Mouse (Mus musculus): ENCODE data around the gene Prr5. TPM values are rescaled to one million over a fixed set of nuclear protein-coding genes. Genes with fewer than 3 reads are reported as not detected.

Gene Prr5
- total and polyA plus RNA-seq, 2 experiments, result 2.2 to 9.4 TPM

DNA sequence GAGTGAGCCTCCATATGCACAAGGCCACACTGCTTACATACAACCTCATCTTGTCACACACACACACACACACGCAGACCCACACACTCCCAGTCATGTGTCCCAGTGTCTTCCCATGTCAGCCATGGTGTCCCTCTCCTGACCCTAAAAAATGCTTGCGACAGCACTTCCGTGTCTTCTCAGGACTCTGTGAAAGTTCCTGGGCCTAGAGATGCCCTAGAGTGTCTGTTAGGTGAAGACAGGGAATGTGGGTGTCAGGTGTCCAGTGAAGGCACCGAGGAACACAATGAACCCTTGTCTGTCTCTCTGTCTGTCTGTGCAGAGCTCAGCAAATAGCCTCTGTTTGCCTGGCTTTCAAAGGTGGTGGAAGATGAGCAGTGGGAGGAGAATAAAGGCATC is 1.2 kb downstream of the Prr5 start:
- WGBS, result 84% methylated on average over 4 of the region's 4 CpGs
- Histone ChIP-seq H3K27ac (replicated peaks; ENCODE audit: insufficient read depth, low read depth, low read length) (no peak overlapping the region), H3K36me3 (ENCODE audit: control insufficient read depth, insufficient read depth, low read length) (no peaks in the 10 kb centered on the region), H3K27me3 (ENCODE audit: control insufficient read depth, insufficient read depth, low read length) (no peaks in the 10 kb centered on the region), H3K4me3 (ENCODE audit: insufficient read depth, low read depth, low read length) (no peak overlapping the region), H3K79me2 (ENCODE audit: control insufficient read depth, insufficient read depth, low read length) (no peaks in the 10 kb centered on the region), H3K4me1 (ENCODE audit: control insufficient read depth, insufficient read depth, low read length) (peaks cover 8% of the 10 kb centered on the region), H3K9ac (ENCODE audit: low read depth, low read length) (no peak overlapping the region)
- no peak for DNase-seq (ENCODE audit: extremely low read depth, low read depth, low spot score)
- TF ChIP-seq POLR2A (IDR thresholded peaks at IDR 0.05; ENCODE audit: extremely low read depth, insufficient read depth, low read length) (no peak), CTCF (IDR thresholded peaks at IDR 0.05; ENCODE audit: low read depth, low read length) (no peak)

DNA sequence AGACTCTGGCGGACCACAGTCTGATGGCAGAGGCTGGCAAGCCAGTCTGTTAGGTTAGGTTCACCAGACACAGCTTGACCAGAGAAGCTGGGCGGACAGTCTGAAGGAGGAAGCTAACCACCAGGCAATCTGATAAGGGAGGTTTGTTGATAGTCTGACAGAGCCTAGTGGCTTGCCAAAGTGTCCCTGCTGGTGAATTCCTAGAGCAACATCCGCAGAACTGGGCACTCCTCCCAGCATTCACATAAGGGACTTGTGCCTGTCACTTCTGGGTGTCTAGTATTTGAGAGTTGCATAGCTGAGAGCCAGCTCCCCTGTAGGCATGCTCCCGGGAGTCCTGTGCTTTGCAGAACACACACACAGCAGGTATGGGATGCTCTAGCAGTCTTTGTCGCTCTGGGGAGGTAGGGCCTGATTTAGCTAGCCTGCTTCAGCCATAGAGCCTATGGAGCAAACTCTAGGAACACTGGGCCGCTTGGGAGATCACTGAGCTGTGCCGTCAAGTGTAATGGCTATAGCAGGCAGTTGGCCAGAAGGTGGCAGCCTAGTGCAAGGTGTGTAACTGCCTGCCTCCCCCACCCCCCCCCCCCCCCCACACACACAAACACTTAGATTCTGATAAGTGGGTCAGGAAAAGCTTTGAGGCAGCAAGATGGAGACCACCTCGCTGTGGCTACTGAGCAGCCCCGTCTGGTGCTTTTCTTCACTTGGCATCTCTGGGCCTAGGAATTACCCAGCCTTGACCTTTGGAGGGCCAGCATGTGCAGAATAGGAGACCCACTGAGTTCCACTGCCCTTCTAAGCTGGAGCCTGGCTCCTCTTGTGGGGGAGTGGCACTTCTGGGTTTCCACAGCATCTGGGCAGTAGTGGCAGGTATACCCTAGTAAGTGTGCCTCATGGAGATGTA is 2.2 kb downstream of the Prr5 start:
- Histone ChIP-seq H3K4me1 (ENCODE audit: control insufficient read depth, insufficient read depth, low read length) (peaks cover 9% of the 10 kb centered on the region), H3K79me2 (ENCODE audit: control insufficient read depth, insufficient read depth, low read length) (no peaks in the 10 kb centered on the region), H3K9ac (ENCODE audit: low read depth, low read length) (no peak overlapping the region), H3K36me3 (ENCODE audit: control insufficient read depth, insufficient read depth, low read length) (no peaks in the 10 kb centered on the region), H3K27me3 (ENCODE audit: control insufficient read depth, insufficient read depth, low read length) (no peaks in the 10 kb centered on the region), H3K4me3 (ENCODE audit: insufficient read depth, low read depth, low read length) (no peak overlapping the region), H3K27ac (replicated peaks; ENCODE audit: insufficient read depth, low read depth, low read length) (no peak overlapping the region)
- peak; percentile 43 for DNase-seq (ENCODE audit: extremely low read depth, low read depth, low spot score)
- TF ChIP-seq CTCF (IDR thresholded peaks at IDR 0.05; ENCODE audit: low read depth, low read length), result peak; percentile 77
- no peak for TF ChIP-seq POLR2A (IDR thresholded peaks at IDR 0.05; ENCODE audit: extremely low read depth, insufficient read depth, low read length)
- 46% methylated on average over 9 of the region's 9 CpGs for WGBS

DNA sequence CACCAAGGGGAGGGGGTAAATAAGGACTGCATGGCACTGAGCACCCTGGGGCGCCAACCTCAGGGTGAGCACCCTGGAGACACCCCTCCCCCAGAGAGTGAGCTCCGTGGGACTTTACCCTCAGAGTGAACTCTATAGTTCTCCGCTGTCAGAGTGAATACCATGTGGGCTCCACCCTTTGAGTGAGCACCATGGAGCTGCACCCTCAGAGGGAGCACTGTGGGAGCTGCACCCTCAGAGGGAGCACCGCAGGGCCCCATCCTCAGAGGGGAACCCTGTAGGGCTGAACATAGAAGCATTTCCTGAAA is 2.8 kb downstream of the Prr5 start:
- no peak for TF ChIP-seq CTCF (IDR thresholded peaks at IDR 0.05; ENCODE audit: low read depth, low read length)
- Histone ChIP-seq H3K4me1 (ENCODE audit: control insufficient read depth, insufficient read depth, low read length) (peaks cover 9% of the 10 kb centered on the region), H3K4me3 (ENCODE audit: insufficient read depth, low read depth, low read length) (no peak overlapping the region), H3K27me3 (ENCODE audit: control insufficient read depth, insufficient read depth, low read length) (no peaks in the 10 kb centered on the region), H3K36me3 (ENCODE audit: control insufficient read depth, insufficient read depth, low read length) (no peaks in the 10 kb centered on the region), H3K79me2 (ENCODE audit: control insufficient read depth, insufficient read depth, low read length) (no peaks in the 10 kb centered on the region), H3K9ac (ENCODE audit: low read depth, low read length) (no peak overlapping the region), H3K27ac (replicated peaks; ENCODE audit: insufficient read depth, low read depth, low read length) (no peak overlapping the region)
- WGBS, result 61% methylated on average over 4 of the region's 4 CpGs
- DNase-seq (ENCODE audit: extremely low read depth, low read depth, low spot score), result no peak

DNA sequence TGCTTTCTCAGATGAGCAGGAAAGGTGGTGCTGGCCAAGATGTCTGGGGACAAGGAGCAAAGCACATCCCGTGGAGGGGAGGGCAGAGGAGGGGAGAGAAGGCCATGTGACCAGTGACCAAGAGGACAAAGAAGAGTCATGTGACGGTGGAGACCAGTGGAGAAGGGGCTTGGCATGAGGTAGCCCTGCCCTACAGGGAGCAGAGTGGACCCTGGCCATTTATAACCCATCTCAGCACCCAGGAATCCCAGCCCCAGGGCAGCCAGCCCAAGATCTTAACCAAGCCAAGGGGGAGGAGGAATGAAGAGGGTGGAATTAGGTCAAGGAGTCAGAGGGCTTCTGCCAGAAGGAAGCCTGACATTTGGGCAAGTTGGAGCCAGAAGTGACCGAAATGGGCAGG is 3.2 kb downstream of the Prr5 start:
- Histone ChIP-seq H3K4me3 (ENCODE audit: insufficient read depth, low read depth, low read length) (no peak overlapping the region), H3K79me2 (ENCODE audit: control insufficient read depth, insufficient read depth, low read length) (no peaks in the 10 kb centered on the region), H3K27me3 (ENCODE audit: control insufficient read depth, insufficient read depth, low read length) (no peaks in the 10 kb centered on the region), H3K27ac (replicated peaks; ENCODE audit: insufficient read depth, low read depth, low read length) (no peak overlapping the region), H3K36me3 (ENCODE audit: control insufficient read depth, insufficient read depth, low read length) (no peaks in the 10 kb centered on the region), H3K9ac (ENCODE audit: low read depth, low read length) (no peak overlapping the region), H3K4me1 (ENCODE audit: control insufficient read depth, insufficient read depth, low read length) (peaks cover 9% of the 10 kb centered on the region)
- no peak for TF ChIP-seq POLR2A (IDR thresholded peaks at IDR 0.05; ENCODE audit: extremely low read depth, insufficient read depth, low read length)
- TF ChIP-seq CTCF (IDR thresholded peaks at IDR 0.05; ENCODE audit: low read depth, low read length), result no peak
- DNase-seq (ENCODE audit: extremely low read depth, low read depth, low spot score), result no peak
- 53% methylated on average over 3 of the region's 3 CpGs for WGBS

DNA sequence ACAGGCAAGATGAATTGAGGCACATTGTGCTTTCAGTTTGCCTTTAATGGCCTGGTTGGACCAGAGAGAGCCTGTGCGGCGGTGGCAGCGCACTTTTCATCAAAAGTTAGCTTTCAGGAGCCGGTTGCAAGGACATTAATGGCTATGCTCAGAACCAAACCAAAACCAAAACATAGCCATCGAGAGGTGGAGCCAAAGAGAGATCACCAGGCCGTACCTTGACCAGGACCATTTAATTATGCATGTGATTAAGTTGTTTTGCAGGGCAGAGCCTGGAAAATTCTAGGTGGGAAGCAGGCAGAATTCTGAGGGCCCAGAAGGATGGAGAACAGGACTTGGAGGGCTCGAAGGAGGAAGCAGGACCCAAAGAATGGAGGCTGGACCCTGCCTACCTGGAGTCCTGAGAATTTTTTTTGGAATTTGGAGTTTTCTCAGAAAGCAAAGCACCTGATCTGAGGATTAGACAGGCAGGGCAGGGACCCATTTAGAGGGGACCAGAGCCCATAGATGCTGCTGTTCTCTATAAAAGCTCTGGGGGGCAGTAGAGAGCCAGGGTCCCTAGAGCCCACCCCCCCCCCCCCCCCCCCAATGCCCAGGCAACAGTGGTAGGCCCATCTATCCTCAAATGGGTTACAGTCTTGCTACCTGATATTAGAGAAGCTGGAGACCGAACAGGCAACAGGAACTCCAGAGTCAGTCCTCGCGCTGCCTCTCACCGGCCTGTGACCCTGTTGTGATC is 5.1 kb downstream of the Prr5 start:
- Histone ChIP-seq H3K36me3 (ENCODE audit: control insufficient read depth, insufficient read depth, low read length) (no peaks in the 10 kb centered on the region), H3K27ac (replicated peaks; ENCODE audit: insufficient read depth, low read depth, low read length) (peak overlapping the region; percentile 77), H3K79me2 (ENCODE audit: control insufficient read depth, insufficient read depth, low read length) (no peaks in the 10 kb centered on the region), H3K4me3 (ENCODE audit: insufficient read depth, low read depth, low read length) (no peak overlapping the region), H3K4me1 (ENCODE audit: control insufficient read depth, insufficient read depth, low read length) (peaks cover 9% of the 10 kb centered on the region), H3K27me3 (ENCODE audit: control insufficient read depth, insufficient read depth, low read length) (no peaks in the 10 kb centered on the region), H3K9ac (ENCODE audit: low read depth, low read length) (0 out of 2 replicates have a peak overlapping the region, but pooled peaks have one; percentile 5)
- 64% methylated on average over 11 of the region's 11 CpGs for WGBS
- TF ChIP-seq POLR2A (IDR thresholded peaks at IDR 0.05; ENCODE audit: extremely low read depth, insufficient read depth, low read length) (no peak), CTCF (IDR thresholded peaks at IDR 0.05; ENCODE audit: low read depth, low read length) (no peak)
- peak; percentile 68 for DNase-seq (ENCODE audit: extremely low read depth, low read depth, low spot score)

DNA sequence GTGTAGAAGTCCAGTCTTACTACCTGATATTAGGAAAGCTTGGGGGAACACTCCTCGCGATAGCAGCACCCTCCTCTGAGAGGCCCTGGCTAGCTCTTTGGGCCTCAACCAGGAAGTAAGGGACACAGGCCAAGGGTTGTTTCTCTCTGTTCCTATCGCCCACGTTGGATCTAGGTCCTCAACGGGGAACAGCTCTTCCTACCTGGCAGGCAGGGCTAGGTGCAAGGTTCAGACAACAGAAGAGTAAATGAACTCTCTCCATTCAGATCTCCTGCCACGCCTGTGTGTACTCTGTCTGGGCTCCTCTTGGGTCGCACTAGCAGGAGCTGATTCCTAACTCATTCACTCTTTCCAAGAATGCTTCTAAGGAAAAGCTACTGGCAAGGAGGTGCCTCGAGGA is 5.9 kb downstream of the Prr5 start:
- H3K27me3 ChIP-seq (ENCODE audit: control insufficient read depth, insufficient read depth, low read length), result no peaks in the 10 kb centered on the region
- no peaks in the 10 kb centered on the region for H3K36me3 ChIP-seq (ENCODE audit: control insufficient read depth, insufficient read depth, low read length)
- H3K4me3 ChIP-seq (ENCODE audit: insufficient read depth, low read depth, low read length), result no peak overlapping the region
- DNase-seq (ENCODE audit: extremely low read depth, low read depth, low spot score), result peak; percentile 96
- H3K79me2 ChIP-seq (ENCODE audit: control insufficient read depth, insufficient read depth, low read length), result no peaks in the 10 kb centered on the region
- H3K4me1 ChIP-seq (ENCODE audit: control insufficient read depth, insufficient read depth, low read length), result peaks cover 9% of the 10 kb centered on the region
- WGBS, result 11% methylated on average over 8 of the region's 8 CpGs
- no peak overlapping the region for H3K9ac ChIP-seq (ENCODE audit: low read depth, low read length)
- TF ChIP-seq POLR2A (IDR thresholded peaks at IDR 0.05; ENCODE audit: extremely low read depth, insufficient read depth, low read length) (no peak), CTCF (IDR thresholded peaks at IDR 0.05; ENCODE audit: low read depth, low read length) (no peak)
- H3K27ac ChIP-seq (replicated peaks; ENCODE audit: insufficient read depth, low read depth, low read length), result peak overlapping the region; percentile 77

All from liver, adult 2 months (tissue).